Mouse (Mus musculus): ENCODE results near the gene Ttll1. TPM values are rescaled to one million over a fixed set of nuclear protein-coding genes. Genes with fewer than 3 reads are reported as not detected.

Gene Ttll1
- 8.3 TPM in 1 of 2 replicates, not detected in the other for polyA plus RNA-seq (2012; ENCODE audit: insufficient read depth, low replicate concordance)

- TF ChIP-seq FLI1 (IDR thresholded peaks at IDR 0.05; ENCODE audit: low read length) (no peak), GATA1 (IDR thresholded peaks at IDR 0.05; ENCODE audit: borderline replicate concordance, low read length) (no peak)
- Histone ChIP-seq H3K4me1 (peaks cover 41% of the 10 kb centered on the region), H3K9me3 (0 out of 2 replicates have a peak, but pooled peaks cover 3% of the 10 kb centered on the region), H3K27me3 (replicated peaks) (peaks cover 15% of the 10 kb centered on the region), H3K36me3 (replicated peaks; ENCODE audit: low read length) (no peaks in the 10 kb centered on the region), H3K4me3 (replicated peaks) (peak within 1 kb of the TSS; percentile 92)
Measured at GRCm38 (mm10) chr15:83510805-83511405, at the start of gene Ttll1. TSS of gene Ttll1 (minus strand) at chr15:83510893.

- H3K4me3 ChIP-seq (replicated peaks), result peak overlapping the region; percentile 97
- H3K9me3 ChIP-seq, result no peaks in the 10 kb centered on the region
- peaks cover 41% of the 10 kb centered on the region for H3K4me1 ChIP-seq
- peaks cover 36% of the 10 kb centered on the region for H3K36me3 ChIP-seq (replicated peaks; ENCODE audit: low read length)
- TF ChIP-seq FLI1 (IDR thresholded peaks at IDR 0.05; ENCODE audit: low read length) (peak; percentile 50; the same call in 1 of the 2 replicates), GATA1 (IDR thresholded peaks at IDR 0.05; ENCODE audit: borderline replicate concordance, low read length) (peak; percentile 62; the same call in 1 of the 3 replicates)
- no peaks in the 10 kb centered on the region for H3K27me3 ChIP-seq (replicated peaks)
Measured at GRCm38 (mm10) chr15:83555161-83555974, 44.7 kb upstream of the Ttll1 start.

- no peak for TF ChIP-seq FLI1 (IDR thresholded peaks at IDR 0.05; ENCODE audit: low read length)
- no peak for TF ChIP-seq GATA1 (IDR thresholded peaks at IDR 0.05; ENCODE audit: borderline replicate concordance, low read length)
- Histone ChIP-seq H3K9me3 (no peaks in the 10 kb centered on the region), H3K4me1 (peaks cover 39% of the 10 kb centered on the region), H3K4me3 (replicated peaks) (no peak overlapping the region), H3K36me3 (replicated peaks; ENCODE audit: low read length) (peaks cover 52% of the 10 kb centered on the region), H3K27me3 (replicated peaks) (no peaks in the 10 kb centered on the region)
Measured at GRCm38 (mm10) chr15:83553831-83554230, 43.1 kb upstream of the Ttll1 start.

GRCm38 (mm10) chr15:83550137-83550536 lies 39.4 kb upstream of the Ttll1 start:
- Histone ChIP-seq H3K4me3 (replicated peaks) (no peak overlapping the region), H3K4me1 (peaks cover 45% of the 10 kb centered on the region), H3K27me3 (replicated peaks) (no peaks in the 10 kb centered on the region), H3K9me3 (no peaks in the 10 kb centered on the region), H3K36me3 (replicated peaks; ENCODE audit: low read length) (peaks cover 89% of the 10 kb centered on the region)
- TF ChIP-seq FLI1 (IDR thresholded peaks at IDR 0.05; ENCODE audit: low read length) (no peak), GATA1 (IDR thresholded peaks at IDR 0.05; ENCODE audit: borderline replicate concordance, low read length) (no peak)

- Histone ChIP-seq H3K27me3 (replicated peaks) (peaks cover 4% of the 10 kb centered on the region), H3K9me3 (no peaks in the 10 kb centered on the region), H3K4me1 (peaks cover 49% of the 10 kb centered on the region), H3K36me3 (replicated peaks; ENCODE audit: low read length) (peaks cover 97% of the 10 kb centered on the region), H3K4me3 (replicated peaks) (no peak overlapping the region)
- TF ChIP-seq FLI1 (IDR thresholded peaks at IDR 0.05; ENCODE audit: low read length) (no peak), GATA1 (IDR thresholded peaks at IDR 0.05; ENCODE audit: borderline replicate concordance, low read length) (no peak)
Measured at GRCm38 (mm10) chr15:83547144-83547543, 36.5 kb upstream of the Ttll1 start.

- Histone ChIP-seq H3K36me3 (replicated peaks; ENCODE audit: low read length) (peaks cover 93% of the 10 kb centered on the region), H3K27me3 (replicated peaks) (peaks cover 4% of the 10 kb centered on the region), H3K4me3 (replicated peaks) (no peak overlapping the region), H3K9me3 (no peaks in the 10 kb centered on the region), H3K4me1 (peaks cover 60% of the 10 kb centered on the region)
- TF ChIP-seq GATA1 (IDR thresholded peaks at IDR 0.05; ENCODE audit: borderline replicate concordance, low read length), result no peak
- TF ChIP-seq FLI1 (IDR thresholded peaks at IDR 0.05; ENCODE audit: low read length), result no peak
Measured at GRCm38 (mm10) chr15:83546029-83546428, 35.3 kb upstream of the Ttll1 start.

- Histone ChIP-seq H3K36me3 (replicated peaks; ENCODE audit: low read length) (peaks cover 51% of the 10 kb centered on the region), H3K4me3 (replicated peaks) (no peak overlapping the region), H3K27me3 (replicated peaks) (peaks cover 4% of the 10 kb centered on the region), H3K4me1 (peaks cover 82% of the 10 kb centered on the region), H3K9me3 (no peaks in the 10 kb centered on the region)
- no peak for TF ChIP-seq GATA1 (IDR thresholded peaks at IDR 0.05; ENCODE audit: borderline replicate concordance, low read length)
- TF ChIP-seq FLI1 (IDR thresholded peaks at IDR 0.05; ENCODE audit: low read length), result no peak
Measured at GRCm38 (mm10) chr15:83541647-83542287, 31.1 kb upstream of the Ttll1 start.

GRCm38 (mm10) chr15:83539905-83540304 lies 29.2 kb upstream of the Ttll1 start:
- Histone ChIP-seq H3K4me3 (replicated peaks) (peak overlapping the region; percentile 51), H3K36me3 (replicated peaks; ENCODE audit: low read length) (peaks cover 33% of the 10 kb centered on the region), H3K4me1 (peaks cover 82% of the 10 kb centered on the region), H3K9me3 (no peaks in the 10 kb centered on the region), H3K27me3 (replicated peaks) (peaks cover 4% of the 10 kb centered on the region)
- TF ChIP-seq GATA1 (IDR thresholded peaks at IDR 0.05; ENCODE audit: borderline replicate concordance, low read length) (no peak), FLI1 (IDR thresholded peaks at IDR 0.05; ENCODE audit: low read length) (no peak)

- TF ChIP-seq FLI1 (IDR thresholded peaks at IDR 0.05; ENCODE audit: low read length) (no peak), GATA1 (IDR thresholded peaks at IDR 0.05; ENCODE audit: borderline replicate concordance, low read length) (no peak)
Measured at GRCm38 (mm10) chr15:83538855-83539254, 28.2 kb upstream of the Ttll1 start.

More at GRCm38 (mm10) chr15:83538855-83539254, 28.2 kb upstream of the Ttll1 start:
- Histone ChIP-seq H3K4me3 (replicated peaks) (no peak overlapping the region), H3K9me3 (no peaks in the 10 kb centered on the region), H3K4me1 (peaks cover 89% of the 10 kb centered on the region), H3K36me3 (replicated peaks; ENCODE audit: low read length) (peaks cover 26% of the 10 kb centered on the region), H3K27me3 (replicated peaks) (peaks cover 4% of the 10 kb centered on the region)
